Mouse (Mus musculus) G1E (cell line): ENCODE measurements around the gene Lemd1.
A peak's percentile ranks its signal among the peaks of the same experiment; 100 is the strongest.

ENCODE experiments used
- CTCF ChIP-seq: IDR thresholded peaks from 2 replicates; pipeline ENCODE4 v1.5.1; 2012; ENCODE audit warnings: low read depth, low read length, inconsistent platforms, mixed read lengths
- GATA2 ChIP-seq: IDR thresholded peaks from 2 replicates; pipeline ENCODE4 v1.6.1; 2012; ENCODE audit warnings: low read depth, low read length, inconsistent platforms, borderline replicate concordance
- TAL1 ChIP-seq: conservative IDR thresholded peaks from 2 replicates; pipeline ENCODE4 v1.6.1; 2012; ENCODE audit warnings: low read depth, low read length, inconsistent platforms, mixed read lengths

DNA sequence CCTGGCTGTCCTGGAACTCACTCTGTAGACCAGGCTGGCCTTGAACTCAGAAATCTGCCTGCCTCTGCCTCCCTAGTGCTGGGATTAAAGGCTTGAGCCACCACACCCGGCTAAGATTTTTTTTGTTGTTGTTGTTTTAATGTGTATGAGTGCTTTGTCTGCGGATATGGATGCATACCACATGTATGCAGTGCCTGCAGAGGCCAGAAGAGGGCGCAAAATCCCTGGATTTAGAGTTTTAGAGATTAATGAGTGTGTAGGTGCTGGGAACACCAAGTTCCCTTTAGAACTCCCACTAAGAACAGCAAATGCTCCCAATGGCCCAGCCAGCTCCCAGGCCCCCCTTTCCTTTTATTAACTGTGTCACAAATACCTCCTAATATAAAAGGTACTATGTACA lies 25.4 kb upstream of the Lemd1 start:
- TF ChIP-seq CTCF: peak; percentile 60
- no peak for TF ChIP-seq TAL1
- TF ChIP-seq GATA2: no peak
